Mouse (Mus musculus): ENCODE results near the gene Ptprk. TPM values are rescaled to one million over a fixed set of nuclear protein-coding genes. Genes with fewer than 3 reads are reported as not detected.

Ptprk gene
- total RNA-seq, 4 experiments from 2014 or later, result 2.3 to 2.7 (median 2.5) TPM

- no peak for DNase-seq (ENCODE audit: low spot score in 2 of 2)
Observed at GRCm38 (mm10) chr10:28519861-28520260, 445.2 kb downstream of the Ptprk start.

DNA sequence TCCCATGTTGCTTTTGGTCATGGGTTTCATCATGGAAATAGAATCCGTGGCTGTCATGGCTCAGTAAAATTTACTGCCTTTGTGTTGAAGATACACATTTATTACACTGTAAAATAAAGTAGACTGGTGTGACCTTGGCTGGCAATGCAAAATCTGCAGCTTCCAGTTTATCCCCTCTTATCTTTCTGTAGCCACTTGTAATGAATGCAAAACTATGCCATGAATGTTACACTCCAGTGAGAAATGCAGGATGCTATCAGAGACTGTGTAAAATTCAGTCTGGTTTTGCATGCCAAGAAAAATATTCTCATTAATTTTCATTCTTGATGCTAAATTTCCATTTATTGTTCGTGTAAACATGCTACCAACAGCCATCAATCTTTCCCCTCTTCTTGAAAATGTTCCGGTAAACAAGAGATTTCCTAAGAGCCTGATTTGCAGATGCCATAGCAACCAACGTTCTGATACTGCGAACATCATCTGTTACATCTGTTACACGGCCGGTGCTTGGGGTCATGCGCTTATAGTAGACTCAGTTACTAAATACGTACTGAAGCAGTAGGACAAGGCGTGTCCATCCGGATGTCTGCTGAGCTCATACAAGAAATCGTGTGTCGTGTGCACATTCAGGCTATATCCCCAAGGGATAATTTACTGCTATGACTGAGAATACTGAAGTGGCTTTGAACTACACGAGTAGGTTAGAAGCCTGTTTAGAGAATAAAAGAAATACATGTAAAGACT, 449.5 kb downstream of the Ptprk start:
- DNase-seq (ENCODE audit: low spot score in 2 of 2), result no peak

- no peak for DNase-seq (ENCODE audit: low spot score in 2 of 2)
Observed at GRCm38 (mm10) chr10:28540595-28540994, 466.0 kb downstream of the Ptprk start.

DNA sequence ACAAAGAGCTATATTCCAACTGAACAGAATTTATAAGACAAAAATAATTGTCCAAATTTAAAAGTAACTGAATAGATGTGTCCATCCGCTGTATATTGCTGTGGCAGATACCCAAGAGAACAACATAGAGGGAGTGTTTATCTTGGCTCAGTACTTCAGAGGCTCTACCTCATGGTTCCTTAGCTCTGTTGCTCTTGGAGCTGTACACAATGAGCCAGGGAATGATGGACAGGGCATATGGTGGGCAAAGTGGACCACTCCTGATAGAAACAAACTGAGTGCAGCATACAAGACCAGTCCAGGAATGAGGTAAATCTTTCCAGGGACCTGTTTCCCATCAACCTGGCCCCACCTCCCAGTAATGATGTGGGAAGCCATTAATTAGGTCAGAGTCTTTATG, 468.1 kb downstream of the Ptprk start:
- no peak for DNase-seq (ENCODE audit: low spot score in 2 of 2)

- DNase-seq (ENCODE audit: low spot score in 2 of 2), result no peak
Observed at GRCm38 (mm10) chr10:28550549-28550948, 475.9 kb downstream of the Ptprk start.

DNA sequence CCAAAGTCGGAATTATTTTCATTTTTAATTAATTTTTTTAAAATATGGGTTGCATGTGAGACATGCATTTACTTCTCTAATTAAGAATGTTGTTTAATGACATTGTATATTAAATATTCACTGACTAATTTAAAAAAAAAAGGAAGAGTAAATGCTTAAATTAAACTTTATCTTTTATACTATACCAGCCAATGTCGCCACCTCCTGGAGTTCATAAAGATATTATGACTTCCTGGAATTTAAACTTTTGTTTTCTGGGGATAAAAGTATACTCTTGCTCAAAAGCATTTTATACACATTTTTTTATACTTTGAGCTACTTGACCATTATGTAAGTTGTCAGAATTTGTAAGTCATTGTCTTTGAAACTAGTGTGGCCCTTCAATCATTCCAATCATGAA, 477.4 kb downstream of the Ptprk start:
- DNase-seq (ENCODE audit: low spot score in 2 of 2), result no peak

- DNase-seq (ENCODE audit: low spot score in 2 of 2), result no peak
Observed at GRCm38 (mm10) chr10:28564110-28564674, 489.6 kb downstream of the Ptprk start.

DNA sequence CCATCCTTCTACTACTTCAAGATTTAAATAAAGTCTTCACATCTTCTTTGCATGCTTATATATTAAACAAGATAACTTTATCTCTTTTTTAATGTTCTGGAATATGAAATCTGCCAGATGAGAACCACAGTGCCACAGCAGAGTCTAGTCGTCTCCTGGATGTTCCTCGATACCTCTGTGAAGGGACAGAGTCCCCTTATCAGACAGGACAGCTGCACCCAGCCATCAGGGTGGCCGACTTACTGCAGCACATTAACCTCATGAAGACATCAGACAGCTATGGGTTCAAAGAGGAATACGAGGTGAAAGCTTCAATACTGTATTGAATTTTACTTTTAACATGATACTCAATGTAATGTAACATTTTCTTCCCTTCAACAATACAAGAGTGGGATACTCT, 491.8 kb downstream of the Ptprk start:
- DNase-seq (ENCODE audit: low spot score in 2 of 2), result no peak

- no peak for DNase-seq (ENCODE audit: low spot score in 2 of 2)
Observed at GRCm38 (mm10) chr10:28566828-28567227, 492.2 kb downstream of the Ptprk start.

DNA sequence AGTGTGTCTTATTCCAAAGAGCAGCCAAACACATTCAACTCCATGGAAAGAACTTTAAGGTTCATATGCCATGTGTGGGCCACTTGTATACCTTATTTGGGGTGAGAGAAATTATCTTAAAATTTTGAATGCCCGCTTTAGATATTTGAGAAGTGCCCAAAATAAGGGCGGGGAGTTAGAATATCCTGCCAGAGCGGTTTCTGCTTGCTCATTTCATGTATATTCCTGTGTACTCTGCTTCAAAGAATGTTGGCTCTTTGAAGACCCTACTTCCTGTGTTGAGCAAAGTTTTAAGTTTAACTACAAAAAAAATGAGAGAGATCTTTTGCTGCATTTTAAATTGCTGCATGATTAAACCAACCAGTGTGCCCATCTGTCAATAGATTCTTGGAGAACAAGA, 492.8 kb downstream of the Ptprk start:
- no peak for DNase-seq (ENCODE audit: low spot score in 2 of 2)

GRCm38 (mm10) chr10:28568047-28568446, 493.4 kb downstream of the Ptprk start:
- no peak for DNase-seq (ENCODE audit: low spot score in 2 of 2)

- no peak for DNase-seq (ENCODE audit: low spot score in 2 of 2)
Observed at GRCm38 (mm10) chr10:28579596-28579995, 505.0 kb downstream of the Ptprk start.

- no peak for DNase-seq (ENCODE audit: low spot score in 2 of 2)
Observed at GRCm38 (mm10) chr10:28586565-28587138, 512.0 kb downstream of the Ptprk start.

- no peak for DNase-seq (ENCODE audit: low spot score in 2 of 2)
Observed at GRCm38 (mm10) chr10:28588401-28588800, 513.8 kb downstream of the Ptprk start.

DNA sequence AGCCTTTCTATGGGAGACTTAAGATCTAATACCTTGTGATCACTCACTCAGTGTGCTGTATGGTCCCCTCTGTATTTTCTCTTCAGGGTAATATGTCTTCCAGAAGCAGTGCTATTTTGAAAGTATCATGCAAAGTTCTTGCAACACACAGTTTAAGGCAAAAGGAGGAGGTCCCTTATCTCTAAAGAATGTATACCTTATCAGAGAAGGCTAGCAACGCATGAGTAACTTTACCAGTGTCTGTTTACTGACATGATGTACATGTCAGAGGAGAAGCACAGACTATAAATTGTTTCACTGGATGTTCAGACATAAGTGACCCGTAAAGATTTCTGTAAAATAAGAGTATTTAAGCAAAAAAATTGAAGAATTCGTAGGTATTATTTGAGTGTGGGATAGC, 516.2 kb downstream of the Ptprk start:
- no peak for DNase-seq (ENCODE audit: low spot score in 2 of 2)

- no peak for DNase-seq (ENCODE audit: low spot score in 2 of 2)
Observed at GRCm38 (mm10) chr10:28593566-28594292, 519.1 kb downstream of the Ptprk start.

DNA sequence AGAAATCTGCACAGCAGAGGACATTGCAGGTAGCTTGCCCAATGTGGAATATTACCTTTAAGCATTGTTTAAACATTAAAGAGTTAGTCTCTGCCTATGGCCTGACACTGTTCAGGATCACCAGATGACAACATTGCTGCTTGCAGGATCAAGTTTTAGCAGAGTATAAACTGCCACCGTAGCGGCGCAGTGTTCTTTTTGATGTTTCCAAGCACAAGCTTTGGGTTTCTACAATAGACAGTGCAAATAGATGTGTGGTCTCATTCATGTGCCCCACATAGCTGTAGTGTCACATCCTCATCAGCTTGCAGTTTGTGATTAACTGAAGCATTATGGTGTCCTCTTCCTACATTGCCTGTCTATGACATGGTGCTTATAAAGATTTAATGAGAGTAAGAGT, 522.3 kb downstream of the Ptprk start:
- no peak for DNase-seq (ENCODE audit: low spot score in 2 of 2)

- DNase-seq (ENCODE audit: low spot score in 2 of 2), result no peak
Observed at GRCm38 (mm10) chr10:28609136-28609535, 534.5 kb downstream of the Ptprk start.

- no peak for DNase-seq (ENCODE audit: low spot score in 2 of 2)
Observed at GRCm38 (mm10) chr10:28614396-28614795, 539.8 kb downstream of the Ptprk start.

DNA sequence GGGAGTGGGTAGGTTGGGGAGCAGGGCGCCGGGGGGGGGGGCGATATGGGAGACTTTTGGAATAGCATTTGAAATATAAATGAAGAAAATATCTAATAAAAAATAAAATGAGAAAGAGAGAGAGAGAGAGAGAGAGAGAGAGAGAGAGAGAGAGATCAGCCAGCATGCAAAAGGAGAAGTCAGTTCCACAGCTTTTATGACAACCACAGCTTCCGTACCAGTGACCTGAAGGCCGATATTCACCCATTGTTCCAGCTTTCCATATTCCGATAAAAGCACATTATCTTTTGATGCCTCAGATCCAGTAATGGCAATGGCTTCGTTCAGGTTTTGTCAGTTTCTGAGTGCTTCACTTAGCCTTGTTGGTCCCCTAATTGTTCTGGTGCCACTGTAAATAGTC, 542.6 kb downstream of the Ptprk start:
- no peak for DNase-seq (ENCODE audit: low spot score in 2 of 2)

DNA sequence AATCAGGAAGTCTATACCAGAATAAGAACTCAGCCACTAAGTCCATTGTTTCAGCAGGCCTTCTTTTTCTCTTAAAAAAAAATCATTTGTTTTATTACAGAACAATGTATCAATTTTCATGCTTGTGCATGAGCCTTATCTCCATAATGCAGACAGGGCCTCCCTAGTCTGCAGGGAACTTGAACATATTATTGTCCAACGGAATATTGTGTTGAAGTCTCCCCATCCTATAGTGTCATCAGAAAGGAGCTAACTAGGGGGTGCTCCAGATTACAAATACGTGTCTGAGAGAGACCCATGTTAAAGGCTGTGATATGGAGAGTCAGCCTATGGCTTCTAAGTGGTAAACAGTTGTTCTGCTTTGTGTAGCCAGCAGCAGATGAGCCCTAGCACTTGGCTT, 543.4 kb downstream of the Ptprk start:
- DNase-seq (ENCODE audit: low spot score in 2 of 2), result no peak

- no peak for DNase-seq (ENCODE audit: low spot score in 2 of 2)
Observed at GRCm38 (mm10) chr10:28619415-28619814, 544.8 kb downstream of the Ptprk start.

Measured in gastrocnemius, adult 8-10 months (tissue).